Mouse (Mus musculus): ENCODE measurements at regions not wholly inside any gene's neighbourhood (a gene's known extent, or its start where the extent isn't known, plus 50 kb on each side); places are given as distances from the start of the nearest gene placed in this dataset.

DNA sequence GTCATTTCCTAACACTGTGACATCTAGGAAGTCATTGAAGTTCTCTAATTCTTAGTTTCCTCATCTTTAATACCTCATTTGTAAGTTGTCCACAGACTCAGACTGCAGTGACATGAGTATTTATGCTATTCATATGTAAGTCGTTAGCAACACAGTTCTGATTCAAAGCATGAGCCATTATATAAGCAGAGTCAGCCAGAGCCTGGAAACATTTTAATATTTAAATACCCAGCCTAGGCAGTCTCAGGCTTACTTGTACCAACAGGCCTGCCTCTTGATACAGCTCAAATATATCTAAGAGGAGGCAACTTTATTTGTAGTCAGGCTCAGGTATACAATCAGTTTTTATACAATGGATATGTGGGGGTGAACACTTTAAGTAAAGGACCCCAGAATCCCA lies 534.8 kb upstream of the Gm26657 start:
- Histone ChIP-seq H3K9me3 (replicated peaks) (no peaks in the 10 kb centered on the region), H3K36me3 (no peaks in the 10 kb centered on the region), H3K4me2 (no peak overlapping the region), H3K4me1 (no peaks in the 10 kb centered on the region), H3K9ac (replicated peaks) (no peak overlapping the region), H3K4me3 (replicated peaks) (no peak overlapping the region), H3K27me3 (replicated peaks) (no peaks in the 10 kb centered on the region), H3K27ac (replicated peaks) (no peak overlapping the region)
- 69% methylated on average over 1 of the region's 1 CpGs for WGBS
- no peak for ATAC-seq (ENCODE audit: low FRiP score)

DNA sequence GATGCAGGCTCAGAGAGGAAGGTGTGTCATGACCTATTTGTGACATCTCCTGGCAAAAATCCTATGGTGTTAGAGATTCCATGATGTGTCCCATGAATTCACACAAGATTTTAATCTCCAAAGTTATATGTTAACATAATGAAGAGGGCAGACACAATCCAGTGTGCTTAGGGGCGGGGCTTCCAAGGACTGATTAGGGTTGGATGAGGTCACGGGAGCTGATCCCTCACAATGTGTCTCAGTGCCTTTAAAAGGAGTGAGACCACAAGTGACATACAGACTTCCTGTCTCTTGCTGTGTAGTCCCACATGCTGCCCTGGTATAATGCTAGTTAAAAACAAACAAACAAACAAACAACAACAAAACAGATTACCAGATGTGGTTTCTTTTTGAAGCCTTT lies 546.5 kb upstream of the Gm26657 start:
- no peaks in the 10 kb centered on the region for H3K4me1 ChIP-seq
- H3K9ac ChIP-seq (replicated peaks) = no peak overlapping the region
- H3K4me3 ChIP-seq (replicated peaks) = no peak overlapping the region
- no peaks in the 10 kb centered on the region for H3K9me3 ChIP-seq (replicated peaks)
- no peaks in the 10 kb centered on the region for H3K27me3 ChIP-seq (replicated peaks)
- WGBS = 72% methylated on average over 2 of the region's 2 CpGs
- H3K4me2 ChIP-seq = no peak overlapping the region
- H3K27ac ChIP-seq (replicated peaks) = no peak overlapping the region
- no peaks in the 10 kb centered on the region for H3K36me3 ChIP-seq
- ATAC-seq (ENCODE audit: low FRiP score) = no peak

DNA sequence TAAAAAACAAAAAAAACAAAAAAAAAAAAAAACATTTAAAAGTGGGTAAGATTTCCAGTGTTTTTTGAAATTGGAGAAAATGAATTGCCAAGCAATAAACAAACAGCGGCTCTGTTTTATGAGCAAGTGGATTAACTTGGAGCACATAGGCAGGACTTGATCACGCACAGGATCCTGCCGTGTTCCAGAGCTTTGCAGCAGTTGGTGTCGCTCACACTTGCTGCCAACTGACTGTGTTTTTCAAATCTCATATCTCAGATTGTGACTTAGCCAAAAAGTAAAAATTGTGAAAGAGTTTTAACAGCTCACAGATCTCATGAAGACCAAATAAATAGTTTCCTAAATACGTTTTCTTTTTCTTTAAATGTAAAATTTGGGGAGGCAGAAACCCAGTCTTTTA lies 547.4 kb upstream of the Gm26657 start:
- H3K36me3 ChIP-seq = no peaks in the 10 kb centered on the region
- H3K4me2 ChIP-seq = no peak overlapping the region
- H3K27ac ChIP-seq (replicated peaks) = no peak overlapping the region
- no peak overlapping the region for H3K4me3 ChIP-seq (replicated peaks)
- H3K9me3 ChIP-seq (replicated peaks) = no peaks in the 10 kb centered on the region
- H3K4me1 ChIP-seq = no peaks in the 10 kb centered on the region
- no peaks in the 10 kb centered on the region for H3K27me3 ChIP-seq (replicated peaks)
- no peak for ATAC-seq (ENCODE audit: low FRiP score)
- 79% methylated on average over 5 of the region's 5 CpGs for whole genome bisulfite sequencing
- H3K9ac ChIP-seq (replicated peaks) = no peak overlapping the region

DNA sequence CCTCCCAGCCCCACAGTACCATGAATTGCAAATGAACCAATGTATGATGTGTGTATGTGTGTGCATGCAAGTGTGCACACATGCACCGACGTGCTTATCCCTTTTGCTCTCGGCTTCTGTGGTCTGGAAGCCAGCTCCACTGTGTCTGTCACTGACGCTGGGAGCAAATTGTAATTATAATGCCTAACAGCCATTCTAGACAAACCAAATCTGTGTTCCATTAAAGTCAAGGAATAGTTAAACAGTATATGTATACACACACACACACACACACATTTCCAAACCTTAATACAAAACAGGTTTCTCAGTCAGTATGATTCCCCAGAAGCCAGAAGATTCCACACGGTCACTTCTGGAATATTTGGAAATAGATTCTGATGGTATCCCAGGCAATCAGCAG lies 560.3 kb upstream of the Gm26657 start:
- ATAC-seq (ENCODE audit: low FRiP score) = no peak
- WGBS = 73% methylated on average over 5 of the region's 5 CpGs
- no peaks in the 10 kb centered on the region for H3K9me3 ChIP-seq (replicated peaks)
- no peaks in the 10 kb centered on the region for H3K36me3 ChIP-seq
- H3K4me1 ChIP-seq = no peaks in the 10 kb centered on the region; the same call in 1 of the 2 replicates
- no peak overlapping the region for H3K4me3 ChIP-seq (replicated peaks)
- no peaks in the 10 kb centered on the region for H3K27me3 ChIP-seq (replicated peaks)
- no peak overlapping the region for H3K4me2 ChIP-seq
- H3K27ac ChIP-seq (replicated peaks) = no peak overlapping the region
- H3K9ac ChIP-seq (replicated peaks) = no peak overlapping the region

GRCm38 (mm10) chr4:56178844-56179481 lies 560.9 kb upstream of the Gm26657 start:
- H3K4me3 ChIP-seq (replicated peaks) = no peak overlapping the region
- H3K4me2 ChIP-seq = no peak overlapping the region
- no peaks in the 10 kb centered on the region for H3K9me3 ChIP-seq (replicated peaks)
- H3K27me3 ChIP-seq (replicated peaks) = no peaks in the 10 kb centered on the region
- H3K4me1 ChIP-seq = no peaks in the 10 kb centered on the region; the same call in 1 of the 2 replicates
- no peaks in the 10 kb centered on the region for H3K36me3 ChIP-seq
- 43% methylated on average over 9 of the region's 9 CpGs for WGBS
- ATAC-seq (ENCODE audit: low FRiP score) = no peak
- no peak overlapping the region for H3K27ac ChIP-seq (replicated peaks)
- H3K9ac ChIP-seq (replicated peaks) = no peak overlapping the region

DNA sequence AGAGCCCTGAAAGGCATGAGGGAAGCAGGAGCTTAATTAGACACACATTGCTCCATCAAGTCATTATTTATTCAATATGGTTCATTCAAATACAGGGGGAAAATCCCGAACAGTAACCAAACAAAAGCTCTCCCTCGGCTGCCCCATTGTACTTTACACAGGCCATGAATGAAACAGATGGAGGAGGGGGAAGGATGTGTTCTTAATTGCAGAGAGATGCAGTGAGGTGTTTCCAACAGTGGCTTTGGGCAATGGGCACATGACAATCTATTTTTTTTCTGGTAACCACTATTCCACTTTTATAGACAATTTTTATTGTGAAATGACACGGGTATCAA lies 578.6 kb upstream of the Gm26657 start:
- no peak overlapping the region for H3K9ac ChIP-seq (replicated peaks)
- no peaks in the 10 kb centered on the region for H3K9me3 ChIP-seq (replicated peaks)
- no peak overlapping the region for H3K27ac ChIP-seq (replicated peaks)
- H3K4me2 ChIP-seq = no peak overlapping the region
- H3K27me3 ChIP-seq (replicated peaks) = no peaks in the 10 kb centered on the region
- no peak for ATAC-seq (ENCODE audit: low FRiP score)
- 40% methylated on average over 3 of the region's 3 CpGs for WGBS
- no peak overlapping the region for H3K4me3 ChIP-seq (replicated peaks)
- H3K36me3 ChIP-seq = no peaks in the 10 kb centered on the region
- H3K4me1 ChIP-seq = no peaks in the 10 kb centered on the region

- no peak overlapping the region for H3K9ac ChIP-seq (replicated peaks)
- no peaks in the 10 kb centered on the region for H3K9me3 ChIP-seq (replicated peaks)
- no peaks in the 10 kb centered on the region for H3K36me3 ChIP-seq
- no peaks in the 10 kb centered on the region for H3K4me1 ChIP-seq
- 64% methylated on average over 13 of the region's 13 CpGs for WGBS
- ATAC-seq (ENCODE audit: low FRiP score) = no peak
- H3K4me3 ChIP-seq (replicated peaks) = no peak overlapping the region
- H3K27me3 ChIP-seq (replicated peaks) = no peaks in the 10 kb centered on the region
- no peak overlapping the region for H3K4me2 ChIP-seq
- no peak overlapping the region for H3K27ac ChIP-seq (replicated peaks)
These were observed 579.2 kb upstream of the Gm26657 start for GRCm38 (mm10) chr4:56160551-56161256.

DNA sequence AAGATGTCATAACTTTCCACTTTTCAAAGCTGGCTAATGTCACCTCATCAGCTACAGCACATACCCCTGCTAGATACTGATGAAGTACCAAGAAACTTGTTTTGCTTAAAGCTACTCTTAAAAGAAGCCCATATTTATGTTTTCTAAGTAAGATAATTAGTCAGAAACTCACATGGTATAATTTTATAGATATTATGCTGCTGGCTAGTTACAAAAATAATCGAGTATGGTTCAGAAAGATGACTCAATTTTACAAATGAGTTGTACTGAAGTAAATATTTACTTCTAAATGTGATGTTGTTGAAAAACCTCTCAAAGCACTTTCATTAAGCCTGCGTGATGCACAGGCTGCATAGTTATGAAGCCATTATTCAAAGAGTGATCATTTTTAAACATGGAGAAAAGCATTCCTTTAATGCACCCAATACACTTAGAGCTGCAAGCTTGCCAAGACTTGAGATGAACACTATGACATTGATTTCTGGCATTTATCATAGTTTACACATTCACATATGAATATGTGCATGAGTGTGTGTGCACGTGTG lies 582.3 kb upstream of the Gm26657 start:
- Histone ChIP-seq H3K36me3 (no peaks in the 10 kb centered on the region), H3K4me2 (no peak overlapping the region), H3K4me3 (replicated peaks) (no peak overlapping the region), H3K4me1 (no peaks in the 10 kb centered on the region), H3K27ac (replicated peaks) (no peak overlapping the region), H3K9me3 (replicated peaks) (no peaks in the 10 kb centered on the region), H3K9ac (replicated peaks) (no peak overlapping the region), H3K27me3 (replicated peaks) (no peaks in the 10 kb centered on the region)
- WGBS = 85% methylated on average over 3 of the region's 3 CpGs
- no peak for ATAC-seq (ENCODE audit: low FRiP score)

- WGBS = 93% methylated on average over 1 of the region's 1 CpGs
- Histone ChIP-seq H3K4me3 (replicated peaks) (no peak overlapping the region), H3K27me3 (replicated peaks) (no peaks in the 10 kb centered on the region), H3K9ac (replicated peaks) (no peak overlapping the region), H3K36me3 (no peaks in the 10 kb centered on the region), H3K4me1 (no peaks in the 10 kb centered on the region), H3K9me3 (replicated peaks) (no peaks in the 10 kb centered on the region), H3K4me2 (no peak overlapping the region), H3K27ac (replicated peaks) (no peak overlapping the region)
- no peak for ATAC-seq (ENCODE audit: low FRiP score)
These were observed 589.2 kb upstream of the Gm26657 start for GRCm38 (mm10) chr4:56150716-56151115.

DNA sequence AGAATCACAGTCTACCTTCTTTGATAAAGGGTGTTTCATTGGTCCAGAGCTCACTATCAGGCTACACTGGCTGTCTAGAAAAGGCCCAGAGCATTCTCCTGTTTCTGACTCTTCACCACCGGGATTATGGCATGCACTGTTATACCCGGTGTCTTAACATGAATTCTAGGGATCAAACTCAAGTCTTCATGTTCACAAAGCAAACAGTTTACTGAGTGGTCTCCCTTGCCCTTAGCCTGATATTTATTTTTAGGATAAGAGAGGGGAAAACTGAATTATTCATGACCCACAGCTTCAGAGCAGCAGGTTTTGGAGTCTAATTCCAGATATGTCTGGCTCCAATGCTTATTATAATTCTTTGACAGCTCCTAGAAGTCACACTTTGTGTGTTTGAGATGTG lies 596.0 kb upstream of the Gm26657 start:
- Histone ChIP-seq H3K4me1 (no peaks in the 10 kb centered on the region), H3K27me3 (replicated peaks) (no peaks in the 10 kb centered on the region), H3K4me2 (no peak overlapping the region), H3K4me3 (replicated peaks) (no peak overlapping the region), H3K9me3 (replicated peaks) (no peaks in the 10 kb centered on the region), H3K27ac (replicated peaks) (no peak overlapping the region), H3K36me3 (no peaks in the 10 kb centered on the region), H3K9ac (replicated peaks) (no peak overlapping the region)
- 94% methylated on average over 2 of the region's 2 CpGs for WGBS
- no peak for ATAC-seq (ENCODE audit: low FRiP score)

DNA sequence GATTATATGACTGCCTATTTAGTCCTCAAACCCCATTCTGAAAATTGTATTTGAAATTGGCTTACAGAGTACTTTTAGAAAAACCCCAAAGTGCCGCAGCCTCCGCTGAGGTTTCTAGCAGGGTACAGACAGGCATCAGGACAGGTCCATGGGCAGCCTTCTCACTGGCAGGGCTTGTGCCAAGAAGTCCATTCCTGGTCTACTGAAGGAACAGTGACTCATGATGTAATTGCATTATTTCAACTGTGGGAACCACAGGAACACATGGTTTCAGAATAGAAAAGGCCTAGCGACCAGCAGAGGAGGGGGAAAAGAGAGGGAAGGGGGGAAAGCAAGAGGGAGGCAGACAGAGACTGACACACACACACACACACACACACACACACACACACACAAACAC lies 603.0 kb upstream of the Gm26657 start:
- Histone ChIP-seq H3K9ac (replicated peaks) (no peak overlapping the region), H3K27me3 (replicated peaks) (no peaks in the 10 kb centered on the region), H3K36me3 (no peaks in the 10 kb centered on the region), H3K9me3 (replicated peaks) (no peaks in the 10 kb centered on the region), H3K4me3 (replicated peaks) (no peak overlapping the region), H3K4me2 (no peak overlapping the region), H3K4me1 (no peaks in the 10 kb centered on the region), H3K27ac (replicated peaks) (no peak overlapping the region)
- ATAC-seq (ENCODE audit: low FRiP score) = no peak
- WGBS = 90% methylated on average over 3 of the region's 3 CpGs

DNA sequence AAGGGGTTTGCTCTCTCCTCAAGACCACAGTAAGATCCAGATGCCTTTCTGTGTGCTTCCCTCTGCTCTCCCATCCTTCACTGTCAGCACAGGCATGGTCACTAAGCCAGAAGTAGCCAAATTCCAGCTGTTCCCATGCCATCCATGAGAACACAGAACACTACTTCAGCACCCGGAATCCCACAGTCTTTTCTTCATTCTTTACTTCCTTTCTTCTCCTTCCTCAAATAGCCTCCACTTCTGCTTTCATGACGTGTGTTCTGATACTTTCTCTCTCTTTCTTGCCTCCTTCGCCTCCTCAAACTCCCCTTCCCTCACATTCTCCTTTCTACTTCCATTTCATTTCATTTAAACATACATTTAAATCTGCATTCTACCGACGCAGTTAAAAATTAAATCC lies 602.1 kb upstream of the Klf4 start:
- WGBS = 90% methylated on average over 5 of the region's 5 CpGs
- Histone ChIP-seq H3K27ac (replicated peaks) (no peak overlapping the region), H3K4me2 (no peak overlapping the region), H3K27me3 (replicated peaks) (no peaks in the 10 kb centered on the region), H3K4me1 (no peaks in the 10 kb centered on the region), H3K9me3 (replicated peaks) (no peaks in the 10 kb centered on the region), H3K9ac (replicated peaks) (no peak overlapping the region), H3K36me3 (no peaks in the 10 kb centered on the region), H3K4me3 (replicated peaks) (no peak overlapping the region)
- no peak for ATAC-seq (ENCODE audit: low FRiP score)

Measured in neural tube, embryonic 15.5 days (tissue).